Mouse (Mus musculus) inflammation-experienced regulatory T-cells, adult 6 months (primary cell): ENCODE data around the gene Herc4. TPM values are rescaled to one million over a fixed set of nuclear protein-coding genes. Genes with fewer than 3 reads are reported as not detected.

Experiments used
- ATAC-seq: one replicate; pipeline ENCODE4 v1.8.0; 2017
- polyA plus RNA-seq, 3 experiments: library from polyadenylated mRNA; unstranded; fragments of 100-300 nt; shearing (Covaris generic); gene quantifications; one replicate each; pipeline ENCODE4 v1.2.1; 2017

Gene Herc4
- 10 to 100 TPM; 62.9 to 89.9 (median 86.7) TPM for polyA plus RNA-seq

DNA sequence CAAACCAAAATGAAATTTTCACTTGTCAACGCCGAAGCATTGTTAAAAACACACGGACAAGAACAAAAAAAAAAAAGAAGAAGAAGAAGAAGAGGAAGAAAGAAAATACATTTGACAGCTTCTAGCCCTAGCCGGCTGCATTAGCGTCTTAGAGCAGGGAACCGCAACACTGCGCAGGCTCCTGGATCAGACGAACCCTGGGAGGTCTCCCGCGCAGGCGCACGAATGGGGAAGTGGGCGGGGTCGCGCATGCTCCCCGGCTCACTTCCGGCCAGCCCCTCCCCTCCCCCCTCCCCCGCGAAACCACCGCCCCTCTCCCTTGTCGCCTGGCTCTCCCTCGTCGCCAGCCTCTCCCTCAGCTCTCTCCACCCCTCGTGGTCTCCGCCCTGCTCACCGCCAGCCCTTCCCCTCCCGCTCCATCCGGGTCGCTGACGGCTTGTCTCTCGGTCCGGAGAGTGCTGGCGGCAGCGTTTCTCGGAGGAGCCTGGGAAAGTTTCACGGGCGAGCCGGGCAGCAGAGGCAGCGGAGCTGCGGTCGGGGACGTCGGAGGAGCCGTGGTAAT lies at the start of gene Herc4:
Gene Herc4, plus strand, starts transcription at position 318 of the 562 bp plus-strand sequence.
- ATAC-seq = peak; percentile 92

- ATAC-seq = no peak
These were observed 44.6 kb upstream of the Herc4 start for GRCm38 (mm10) chr10:63199008-63199407.

DNA sequence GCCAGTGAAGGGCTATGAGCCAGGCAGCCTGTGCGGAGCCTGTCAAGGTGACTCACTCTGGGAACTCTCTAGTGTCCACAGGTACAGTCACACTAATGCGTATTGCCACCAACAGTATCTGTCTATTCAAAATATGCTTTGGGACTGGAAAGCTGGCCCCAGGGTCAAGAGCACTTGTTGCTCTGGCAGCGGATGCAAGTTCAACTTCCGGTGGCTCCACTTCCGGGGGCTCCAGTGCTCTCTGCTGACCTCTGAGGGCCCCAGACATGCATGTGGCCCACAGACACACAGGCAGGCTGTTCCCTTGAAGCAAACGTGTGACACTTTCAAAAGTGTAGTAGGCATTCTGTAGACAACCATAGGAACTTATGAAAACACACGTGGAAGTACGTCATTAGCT lies 42.1 kb upstream of the Herc4 start:
- ATAC-seq = no peak

GRCm38 (mm10) chr10:63203002-63203401 lies 40.6 kb upstream of the Herc4 start:
- no peak for ATAC-seq

GRCm38 (mm10) chr10:63203728-63204127 lies 39.9 kb upstream of the Herc4 start, which contains the start of gene Mypn:
Mypn (minus strand) TSS chr10:63203952.
- no peak for ATAC-seq

GRCm38 (mm10) chr10:63208871-63209270 lies 34.7 kb upstream of the Herc4 start:
- ATAC-seq = no peak

DNA sequence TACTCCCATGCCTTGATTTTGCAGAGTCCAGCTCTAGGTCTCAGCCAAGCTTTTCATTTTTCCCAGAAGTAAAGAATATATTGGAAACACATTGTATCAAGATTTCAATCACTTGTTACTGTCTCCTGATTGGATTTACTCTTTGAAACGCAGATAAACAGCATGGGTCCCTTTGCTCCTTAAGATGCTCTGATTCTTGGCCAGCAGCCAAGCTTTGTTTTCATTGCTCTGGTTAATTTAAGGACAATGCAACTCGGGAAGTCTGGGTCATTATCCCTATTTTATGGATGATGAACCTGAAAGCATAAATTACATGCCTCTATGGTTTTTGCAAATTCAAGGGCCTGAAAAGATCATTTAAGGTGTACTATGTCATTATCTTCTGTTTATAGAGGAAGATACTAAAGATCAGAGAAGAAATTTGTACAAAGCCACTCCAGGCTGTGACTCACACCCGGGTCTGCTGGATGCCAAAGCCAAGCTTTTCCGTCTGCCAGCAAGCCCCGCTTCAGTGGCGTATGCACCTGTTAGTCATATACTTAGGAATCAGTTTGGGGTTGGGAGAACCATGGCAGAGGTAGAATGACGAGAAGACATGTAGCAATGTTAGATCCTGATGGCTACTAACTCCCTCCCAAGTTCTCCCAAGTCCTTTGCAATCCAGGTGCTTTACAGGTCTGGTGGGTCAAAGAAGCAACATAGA lies 22.4 kb upstream of the Herc4 start:
- ATAC-seq = no peak

- no peak for ATAC-seq
These were observed 19.3 kb upstream of the Herc4 start for GRCm38 (mm10) chr10:63224341-63224740.

GRCm38 (mm10) chr10:63230266-63230665 lies 13.3 kb upstream of the Herc4 start:
- no peak for ATAC-seq

DNA sequence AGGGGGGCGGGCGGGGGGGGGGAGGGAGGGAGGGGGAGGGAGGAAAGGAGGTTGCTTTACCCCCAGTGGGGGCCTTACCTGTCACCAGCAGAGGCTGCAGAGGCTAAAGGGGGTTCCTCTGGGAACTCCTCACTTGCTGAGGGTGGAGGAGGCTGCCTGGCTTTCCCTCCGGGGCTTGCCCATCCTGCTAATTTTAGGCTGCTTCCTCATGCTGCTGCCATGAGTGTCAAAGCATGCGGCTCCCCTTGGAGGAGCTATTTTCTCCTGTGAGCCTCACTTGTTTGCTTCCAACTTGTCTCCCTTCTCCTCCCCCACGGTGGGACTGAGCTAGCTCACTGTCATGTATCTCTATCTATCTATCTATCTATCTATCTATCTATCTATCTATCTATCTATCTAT lies 12.8 kb upstream of the Herc4 start:
- no peak for ATAC-seq

GRCm38 (mm10) chr10:63231630-63232029 lies 12.0 kb upstream of the Herc4 start:
- peak; percentile 97 for ATAC-seq

DNA sequence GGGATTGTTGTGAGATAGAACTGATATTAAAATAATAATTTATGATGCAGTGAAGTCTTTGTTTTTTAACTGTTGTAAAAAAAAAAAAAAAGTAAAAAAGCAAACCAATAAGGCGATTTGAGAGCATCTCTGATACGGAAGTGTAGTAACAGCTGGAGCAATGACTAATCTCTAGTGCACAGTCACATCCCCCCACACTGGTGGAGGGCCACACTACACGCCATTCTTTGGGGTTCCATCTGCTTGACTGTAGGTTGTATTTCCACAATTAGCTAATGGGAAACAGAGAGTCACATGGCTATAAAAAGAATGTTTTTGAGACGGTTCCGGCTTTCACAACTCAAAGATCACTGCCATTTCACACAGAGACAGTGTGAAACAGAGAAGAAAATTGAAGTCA lies 9.5 kb upstream of the Herc4 start:
- ATAC-seq = no peak

GRCm38 (mm10) chr10:63235889-63236288 lies 7.7 kb upstream of the Herc4 start:
- ATAC-seq = no peak

GRCm38 (mm10) chr10:63236663-63237062 lies 6.9 kb upstream of the Herc4 start:
- no peak for ATAC-seq

DNA sequence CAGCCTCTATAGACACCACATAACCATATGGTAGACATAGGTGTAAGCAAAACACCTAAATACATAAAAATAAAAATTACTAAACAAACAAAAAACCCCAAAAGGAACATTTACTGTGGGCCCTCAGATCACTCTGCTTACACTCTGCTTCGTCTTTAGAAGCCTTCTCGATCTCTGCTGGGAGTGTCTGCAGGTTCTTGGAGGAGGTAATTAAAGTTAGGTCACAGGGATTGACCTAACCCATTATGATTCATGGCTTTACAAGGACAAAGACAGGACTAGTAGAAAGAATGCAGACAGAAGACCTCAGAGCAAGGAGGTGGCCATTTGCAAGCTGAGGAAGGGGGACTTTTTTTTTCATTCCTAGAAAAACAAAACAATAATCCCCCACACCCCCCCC lies 6.4 kb upstream of the Herc4 start:
- ATAC-seq = no peak

DNA sequence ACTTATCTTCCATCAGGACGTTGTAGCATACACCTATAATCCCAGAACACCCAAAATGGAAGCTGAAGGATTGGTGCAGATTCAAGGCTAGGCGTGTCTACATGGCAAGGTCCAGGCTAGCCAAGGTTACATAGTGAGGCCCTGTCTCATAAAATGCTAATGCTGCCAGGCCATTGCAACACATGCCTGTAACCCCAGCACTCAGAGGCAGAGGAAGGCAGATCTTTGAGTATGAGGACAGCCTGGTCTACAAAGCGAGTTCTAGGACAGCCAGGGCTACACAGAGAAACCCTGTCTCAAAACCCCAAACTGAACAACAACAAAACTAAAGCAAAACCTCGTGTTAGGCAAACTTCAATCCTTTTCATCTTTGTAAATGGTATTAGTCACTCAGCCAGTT lies 5.5 kb upstream of the Herc4 start:
- ATAC-seq = no peak

DNA sequence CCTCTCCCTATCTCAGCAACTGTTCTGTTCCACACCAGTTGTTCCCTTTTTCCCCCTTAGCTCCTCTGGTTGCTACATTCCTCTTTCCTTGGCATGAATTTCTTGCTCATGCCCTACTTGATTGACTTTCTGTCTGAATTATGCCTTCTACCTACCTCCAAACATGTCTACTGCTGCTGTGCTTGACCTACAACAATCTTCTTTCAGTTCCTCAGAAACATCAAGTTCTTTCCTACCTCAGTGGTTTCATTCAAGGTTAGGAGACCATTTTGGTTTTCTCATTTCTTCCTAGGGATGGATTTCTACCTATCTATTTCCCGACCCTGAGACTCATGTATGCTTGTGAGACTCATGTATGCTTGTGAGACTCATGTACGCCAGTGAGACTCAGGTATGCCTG lies 3.8 kb upstream of the Herc4 start:
- no peak for ATAC-seq

DNA sequence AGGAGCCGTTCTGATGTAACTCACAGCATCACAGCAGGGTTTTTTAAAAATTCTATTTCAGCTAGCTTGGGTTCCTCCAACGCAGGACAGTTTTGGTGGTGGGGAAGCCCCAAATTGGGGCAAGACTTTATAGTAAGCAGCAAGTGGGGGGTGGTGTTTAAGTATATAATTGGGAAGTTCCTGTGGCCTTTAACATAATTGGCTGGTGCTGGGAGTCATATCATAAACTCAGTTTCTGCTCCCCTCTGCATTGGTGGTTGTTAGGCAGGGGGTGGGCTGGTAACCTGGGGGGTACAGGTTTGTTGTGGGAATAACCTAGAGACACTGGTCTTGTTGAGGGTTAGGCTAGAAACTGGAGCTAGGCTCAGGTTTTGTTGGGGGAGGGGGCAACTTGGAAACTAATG lies 2.7 kb upstream of the Herc4 start:
- peak; percentile 42 for ATAC-seq

- ATAC-seq = no peak
These were observed 693 bp upstream of the Herc4 start for GRCm38 (mm10) chr10:63242798-63243435.

DNA sequence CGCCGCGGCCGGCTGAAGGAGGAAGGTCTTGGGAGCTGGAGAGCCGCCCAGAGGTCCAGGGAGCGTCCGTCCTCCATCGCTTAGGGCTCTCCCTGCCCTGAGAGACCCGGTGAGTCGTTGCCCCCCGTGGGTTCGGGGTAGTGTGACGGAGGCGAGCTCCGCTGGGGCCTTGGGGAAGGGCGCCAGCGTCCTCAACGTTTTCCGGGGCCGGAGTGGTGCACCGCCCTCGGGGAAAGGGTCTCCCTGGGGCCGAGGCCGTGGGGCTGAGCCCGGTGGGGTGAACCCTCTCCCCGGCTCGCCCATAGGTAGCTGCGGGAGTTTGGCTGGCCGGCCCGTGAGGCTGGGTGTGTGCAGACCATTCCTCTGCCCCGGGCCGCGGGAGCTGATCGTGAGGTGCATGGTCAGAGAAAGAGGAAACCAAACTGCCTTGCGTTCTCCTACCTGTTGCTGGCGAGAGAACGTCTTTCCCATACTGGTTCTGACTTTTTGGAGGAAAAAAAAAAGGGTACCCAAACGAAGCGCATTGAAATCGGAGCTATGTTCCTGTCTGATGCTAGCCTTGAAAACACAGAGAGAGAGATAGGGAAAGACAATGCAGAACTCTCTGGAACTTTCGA lies 553 bp downstream of the Herc4 start:
- peak; percentile 8 for ATAC-seq

DNA sequence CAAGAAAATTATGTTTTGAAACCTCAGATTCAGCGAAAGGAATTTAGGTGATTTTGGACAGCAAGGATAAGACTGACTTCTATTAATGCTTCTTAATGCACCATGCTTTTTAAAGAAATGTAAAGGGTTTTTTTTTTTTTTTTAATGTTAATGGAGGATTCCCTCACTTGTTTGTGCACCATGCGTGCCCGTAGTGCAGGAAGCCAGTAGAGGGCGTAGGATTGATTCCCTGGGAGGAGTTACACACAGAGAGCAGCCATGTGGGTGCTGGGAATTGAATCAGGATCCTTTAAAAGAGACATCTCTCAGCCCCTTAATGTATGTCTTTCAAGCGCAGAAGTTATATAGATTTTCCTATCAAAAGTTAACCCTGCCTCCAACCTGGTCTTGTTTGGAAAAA lies 1.1 kb downstream of the Herc4 start:
- no peak for ATAC-seq

DNA sequence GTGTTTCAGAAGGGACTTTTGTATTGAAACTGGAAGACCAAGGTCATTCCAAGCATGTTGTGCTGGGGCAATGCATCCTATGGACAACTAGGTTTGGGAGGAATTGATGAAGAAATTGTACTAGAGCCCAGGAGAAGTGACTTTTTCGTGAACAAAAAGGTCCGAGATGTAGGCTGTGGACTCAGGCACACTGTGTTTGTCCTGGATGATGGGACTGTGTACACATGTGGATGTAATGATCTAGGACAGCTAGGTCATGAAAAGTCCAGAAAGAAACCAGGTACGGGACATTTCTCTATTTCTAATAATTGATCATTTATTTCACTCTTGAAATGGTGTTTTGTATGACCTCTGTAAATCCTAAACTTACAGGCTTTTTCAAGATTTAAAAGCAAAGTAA lies 2.2 kb downstream of the Herc4 start:
- no peak for ATAC-seq

DNA sequence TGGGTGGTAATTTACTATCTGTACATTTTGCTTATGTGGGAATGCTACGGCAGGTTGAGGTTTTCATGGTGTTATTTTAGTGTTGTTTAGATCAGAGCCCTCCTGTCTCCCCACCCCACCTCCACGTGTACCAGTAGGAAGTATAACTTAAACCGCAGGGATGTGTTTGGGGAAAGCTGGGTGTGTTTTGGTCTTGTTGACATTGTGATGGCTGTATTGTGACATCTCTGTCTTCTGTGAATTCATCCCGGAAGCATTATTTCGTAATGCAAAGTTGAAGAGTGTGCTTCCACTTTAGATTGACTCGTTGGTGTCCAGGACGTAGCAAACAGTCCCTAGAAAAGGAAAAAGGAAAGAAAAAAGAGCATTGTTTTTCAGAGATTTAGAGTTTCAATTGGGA lies 3.8 kb downstream of the Herc4 start:
- no peak for ATAC-seq

- ATAC-seq = no peak
These were observed 4.8 kb downstream of the Herc4 start for GRCm38 (mm10) chr10:63248421-63248820.
